Mouse (Mus musculus) layer of hippocampus, adult 2 months (tissue): ENCODE results near the gene Trip13. TPM values are rescaled to one million over a fixed set of nuclear protein-coding genes. Genes with fewer than 3 reads are reported as not detected.

ENCODE experiments used
- DNase-seq, 2 experiments: peaks; one replicate each; pipeline ENCODE4 v3.0.0; 2022; ENCODE audit warnings: low spot score in 2 of 2
- H3K27ac ChIP-seq: fragments of 200-600 bp; 2 replicates; pipeline ENCODE4 v1.8.1; 2022
- H3K4me3 ChIP-seq: fragments of 200-600 bp; 2 replicates; pipeline ENCODE4 v1.8.1; 2022; ENCODE audit warnings: mild to moderate bottlenecking
- CTCF ChIP-seq: fragments of 200-600 bp; conservative IDR thresholded peaks from 2 replicates; pipeline ENCODE4 v1.8.1; 2022; ENCODE audit warnings: antibody characterized with exemption, mild to moderate bottlenecking, moderate library complexity
- long read RNA-seq, 2 experiments: library from polyadenylated mRNA; stranded (forward); transcript quantifications; one replicate each; pipeline ENCODE4 v2.0.0; 2021; ENCODE audit warnings: borderline mapping rate in 2 of 2
- total RNA-seq, 2 experiments: library from RNA; stranded (reverse); gene quantifications; 2 replicates each; pipeline ENCODE4 v1.2.3; 2021

The Trip13 gene
- under 1 TPM; 0.49 to 0.76 TPM for total RNA-seq
- long read RNA-seq, experiment 1 = 0 reads
- long read RNA-seq, experiment 2 = 0 reads

- peak within 1 kb of the TSS; percentile 84 for H3K4me3 ChIP-seq
- peak; percentile 85 to 90 for DNase-seq
- 0 out of 2 replicates have a peak, but pooled peaks have one; percentile 4 for TF ChIP-seq CTCF
- H3K27ac ChIP-seq = peak within 1 kb of the TSS; percentile 90
Measured at GRCm38 (mm10) chr13:73937321-73938176, at the start of gene Trip13, which contains the start of gene Brd9. TSS of gene Trip13 (minus strand) at chr13:73937784. TSS of gene Brd9 (plus strand) at chr13:73937811.

- TF ChIP-seq CTCF = no peak
- no peak for DNase-seq
- H3K4me3 ChIP-seq = no peak overlapping the region
- no peak overlapping the region for H3K27ac ChIP-seq
Measured at GRCm38 (mm10) chr13:73976935-73977334, 39.4 kb upstream of the Trip13 start.

GRCm38 (mm10) chr13:73974523-73974922 is 36.9 kb upstream of the Trip13 start:
- Histone ChIP-seq H3K27ac (no peak overlapping the region), H3K4me3 (no peak overlapping the region)
- TF ChIP-seq CTCF = no peak
- DNase-seq = no peak

- H3K4me3 ChIP-seq = no peak overlapping the region
- peak overlapping the region; percentile 65; the same call in 1 of the 2 replicates for H3K27ac ChIP-seq
- peak; percentile 90 for TF ChIP-seq CTCF
- DNase-seq = peak; percentile 65 to 75
Measured at GRCm38 (mm10) chr13:73970545-73971448, 33.2 kb upstream of the Trip13 start.

GRCm38 (mm10) chr13:73963551-73963950 is 26.0 kb upstream of the Trip13 start, which contains the start of gene Zdhhc11:
TSS of gene Zdhhc11 (plus strand) at chr13:73963851.
- no peak for DNase-seq
- Histone ChIP-seq H3K4me3 (no peak within 1 kb of the TSS), H3K27ac (no peak within 1 kb of the TSS)
- TF ChIP-seq CTCF = no peak

- H3K27ac ChIP-seq = peak overlapping the region; percentile 74
Measured at GRCm38 (mm10) chr13:73961177-73961576, 23.6 kb upstream of the Trip13 start.

GRCm38 (mm10) chr13:73960117-73960652 is 22.6 kb upstream of the Trip13 start:
- peak overlapping the region; percentile 74 for H3K27ac ChIP-seq
- H3K4me3 ChIP-seq = no peak overlapping the region
- TF ChIP-seq CTCF = no peak
- peak in 1 of 2 experiments; percentile 49 for DNase-seq

More at GRCm38 (mm10) chr13:73961177-73961576, 23.6 kb upstream of the Trip13 start:
- H3K4me3 ChIP-seq = no peak overlapping the region
- peak; percentile 66 for TF ChIP-seq CTCF
- DNase-seq = no peak

- no peak overlapping the region for H3K4me3 ChIP-seq
- H3K27ac ChIP-seq = peak overlapping the region; percentile 72; the same call in 1 of the 2 replicates
- DNase-seq = no peak
- TF ChIP-seq CTCF = no peak
Measured at GRCm38 (mm10) chr13:73955531-73955930, 17.9 kb upstream of the Trip13 start.

- no peak for TF ChIP-seq CTCF
- Histone ChIP-seq H3K27ac (peak overlapping the region; percentile 72), H3K4me3 (no peak overlapping the region)
- no peak for DNase-seq
Measured at GRCm38 (mm10) chr13:73954666-73955065, 17.1 kb upstream of the Trip13 start.

- DNase-seq = peak in 1 of 2 experiments; percentile 42
- Histone ChIP-seq H3K27ac (peak overlapping the region; percentile 72), H3K4me3 (no peak overlapping the region)
- TF ChIP-seq CTCF = no peak
Measured at GRCm38 (mm10) chr13:73953551-73954130, 16.1 kb upstream of the Trip13 start.

- TF ChIP-seq CTCF = no peak
- no peak for DNase-seq
- no peak overlapping the region for H3K4me3 ChIP-seq
- H3K27ac ChIP-seq = no peak overlapping the region
Measured at GRCm38 (mm10) chr13:73944606-73945005, 7.0 kb upstream of the Trip13 start.

- no peak for DNase-seq
- no peak for TF ChIP-seq CTCF
- Histone ChIP-seq H3K27ac (no peak overlapping the region; the same call in 1 of the 2 replicates), H3K4me3 (peak overlapping the region; percentile 84; the same call in 1 of the 2 replicates)
Measured at GRCm38 (mm10) chr13:73939101-73939500, 1.5 kb upstream of the Trip13 start.
